Mouse (Mus musculus) limb, embryonic 10.5 days (tissue): ENCODE measurements around the gene Bmp7. TPM values are rescaled to one million over a fixed set of nuclear protein-coding genes. Genes with fewer than 3 reads are reported as not detected.
A peak's percentile ranks its signal among the peaks of the same experiment; 100 is the strongest.

Experiments used
- DNase-seq: peaks from one replicate; pipeline ENCODE4 v3.0.0-alpha.2; 2017; ENCODE audit warnings: low spot score
- H3K27ac ChIP-seq: fragments of 300-500 bp; sonication (generic); 2 replicates; pipeline ENCODE4 v1.5.1; 2016; ENCODE audit warnings: mild to moderate bottlenecking
- H3K27me3 ChIP-seq: fragments of 300-500 bp; sonication (generic); 2 replicates; pipeline ENCODE4 v1.6.1; 2016; ENCODE audit warnings: low read depth, mild to moderate bottlenecking; ENCODE audit not compliant: poor library complexity, severe bottlenecking
- H3K36me3 ChIP-seq: fragments of 300-500 bp; sonication (generic); 2 replicates; pipeline ENCODE4 v1.6.1; 2016; ENCODE audit warnings: mild to moderate bottlenecking, moderate library complexity
- H3K4me1 ChIP-seq: fragments of 300-500 bp; sonication (generic); 2 replicates; pipeline ENCODE4 v1.6.1; 2016
- H3K4me3 ChIP-seq: fragments of 300-500 bp; sonication (generic); 2 replicates; pipeline ENCODE4 v1.5.1; 2016; ENCODE audit warnings: mild to moderate bottlenecking, moderate library complexity
- H3K9me3 ChIP-seq: fragments of 300-500 bp; sonication (generic); replicated peaks from 2 replicates; pipeline ENCODE4 v1.6.1; 2016; ENCODE audit warnings: mild to moderate bottlenecking
- WGBS: fragments of 180-500 bp; shearing (Covaris S2); methylation state at CpG from one replicate; pipeline ENCODE4 v1.1.7; 2016; 5-methylcytosine and 5-hydroxymethylcytosine counted together
- polyA plus RNA-seq: library from polyadenylated mRNA; unstranded; fragments of >200 nt; fragmentation: Nextera tagmentation; extraction: Ambion mirVana; gene quantifications from 2 replicates; pipeline ENCODE4 v1.2.1, GENCODE M21; 2016

Gene Bmp7
- polyA plus RNA-seq, 1 experiment from 2014 or later: 31.3 TPM

DNA sequence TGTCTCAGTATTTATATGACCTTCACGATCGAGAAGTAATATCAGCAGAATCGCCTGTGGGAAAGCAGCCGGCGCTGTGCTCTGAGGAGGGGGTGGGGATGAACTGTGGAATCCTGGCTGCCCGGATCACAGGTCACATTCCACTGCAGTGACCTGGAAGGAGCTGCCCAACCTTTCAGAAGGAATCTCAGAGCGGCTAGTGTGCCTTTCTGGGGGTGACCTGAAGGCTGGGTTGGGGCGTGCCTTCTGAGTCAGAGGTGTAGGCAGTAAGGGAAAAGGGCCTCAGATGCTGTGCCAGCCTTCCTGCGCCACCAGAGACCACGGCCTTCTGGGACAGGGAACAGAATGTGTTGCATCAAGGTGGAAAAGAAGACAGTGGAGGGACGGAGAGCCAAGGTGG lies 25.1 kb upstream of the Bmp7 start:
- no peak for DNase-seq

DNA sequence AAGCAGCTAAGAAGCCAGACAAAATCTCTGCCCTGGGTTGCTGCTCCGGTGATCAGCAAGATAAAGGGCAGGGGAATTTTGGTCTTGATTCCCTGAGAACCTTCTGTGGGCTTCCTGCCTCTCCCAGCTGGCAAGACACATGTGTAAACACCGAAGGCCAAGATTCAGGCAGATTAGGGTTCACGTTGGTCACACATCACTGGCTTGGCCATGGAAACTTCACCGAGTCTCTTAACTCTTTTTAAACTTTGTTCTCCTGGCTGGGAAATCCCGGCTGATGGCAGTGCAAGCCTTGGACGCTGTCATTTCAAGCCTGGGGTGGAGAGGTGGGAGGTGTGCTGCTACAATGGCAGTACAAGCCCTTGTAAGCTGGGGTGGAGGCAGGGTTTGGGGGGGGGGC lies 21.1 kb upstream of the Bmp7 start:
- H3K27ac ChIP-seq: no peak overlapping the region
- no peak overlapping the region for H3K4me3 ChIP-seq
- H3K9me3 ChIP-seq: no peaks in the 10 kb centered on the region; the same call in 1 of the 2 replicates
- WGBS: 79% methylated on average over 6 of the region's 6 CpGs
- peaks cover 6% of the 10 kb centered on the region; the same call in 1 of the 2 replicates for H3K36me3 ChIP-seq
- no peaks in the 10 kb centered on the region for H3K27me3 ChIP-seq
- DNase-seq: no peak
- H3K4me1 ChIP-seq: peaks cover 24% of the 10 kb centered on the region

More for the DNA sequence above, 25.1 kb upstream of the Bmp7 start:
- Histone ChIP-seq H3K27ac (peak overlapping the region; percentile 61; the same call in 1 of the 2 replicates), H3K9me3 (no peaks in the 10 kb centered on the region), H3K36me3 (no peaks in the 10 kb centered on the region), H3K27me3 (no peaks in the 10 kb centered on the region), H3K4me3 (no peak overlapping the region), H3K4me1 (peaks cover 7% of the 10 kb centered on the region)
- 51% methylated on average over 11 of the region's 11 CpGs for WGBS

DNA sequence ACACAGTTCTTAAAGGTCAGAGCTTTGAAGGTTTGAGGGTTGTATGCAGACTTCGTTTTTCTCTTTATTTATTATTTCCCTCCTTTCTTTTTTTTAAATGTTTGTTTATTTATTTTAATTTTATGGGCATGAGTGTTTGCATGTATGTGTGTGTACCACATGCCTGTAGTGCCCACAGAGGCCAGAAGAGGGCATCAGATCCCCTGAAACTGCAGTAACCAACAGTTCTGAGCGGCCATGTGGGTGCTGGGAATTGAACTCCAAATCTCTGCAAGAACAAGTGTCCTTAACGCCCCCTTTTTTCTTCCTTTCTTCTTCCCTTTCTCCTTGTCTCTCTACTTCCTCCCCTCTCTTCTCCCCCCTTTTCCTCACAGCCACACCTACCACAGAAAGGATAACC lies 20.2 kb upstream of the Bmp7 start:
- peaks cover 6% of the 10 kb centered on the region; the same call in 1 of the 2 replicates for H3K36me3 ChIP-seq
- peaks cover 20% of the 10 kb centered on the region for H3K4me1 ChIP-seq
- 88% methylated on average over 3 of the region's 3 CpGs for WGBS
- H3K4me3 ChIP-seq: no peak overlapping the region
- no peak for DNase-seq
- H3K27me3 ChIP-seq: no peaks in the 10 kb centered on the region
- no peak overlapping the region for H3K27ac ChIP-seq
- H3K9me3 ChIP-seq: no peaks in the 10 kb centered on the region; the same call in 1 of the 2 replicates

DNA sequence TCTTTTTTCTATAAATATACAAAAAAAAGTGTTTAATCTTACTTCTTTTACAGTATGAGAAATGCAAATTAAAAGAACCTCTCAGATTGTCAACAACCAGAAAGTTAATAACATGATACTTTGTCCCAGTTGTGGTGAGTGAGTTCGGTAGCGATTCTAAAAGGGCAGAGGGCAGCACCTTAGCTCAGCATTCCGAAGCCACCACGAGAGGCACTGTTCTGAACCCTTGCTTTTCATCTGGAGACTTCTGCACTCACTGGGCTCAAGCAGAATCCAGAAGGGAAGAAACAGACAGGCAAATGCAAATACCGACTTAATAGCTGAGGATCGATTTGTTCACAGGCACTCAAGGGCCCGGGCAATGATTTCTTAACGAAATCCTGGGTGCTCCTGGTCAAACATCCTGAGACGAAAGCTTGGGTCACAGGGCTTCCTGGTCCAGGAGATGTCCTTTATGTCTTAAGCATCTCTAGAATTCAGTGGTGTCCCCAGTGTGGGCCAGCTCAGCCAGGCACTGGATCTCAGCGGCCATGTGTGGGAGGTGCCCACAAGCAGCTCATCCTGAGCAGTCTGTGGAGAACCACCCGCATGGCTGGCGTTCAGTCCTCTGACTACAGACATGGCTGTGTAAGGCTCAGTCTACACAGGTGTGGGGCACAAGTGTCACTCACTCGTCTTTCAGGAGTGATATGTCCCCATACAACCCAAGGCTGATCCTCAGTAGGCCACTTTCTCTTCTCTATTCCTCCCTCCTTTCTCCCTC lies 19.1 kb upstream of the Bmp7 start:
- H3K36me3 ChIP-seq: peaks cover 6% of the 10 kb centered on the region; the same call in 1 of the 2 replicates
- no peak overlapping the region for H3K4me3 ChIP-seq
- peaks cover 21% of the 10 kb centered on the region for H3K4me1 ChIP-seq
- peak overlapping the region; percentile 84 for H3K27ac ChIP-seq
- WGBS: 51% methylated on average over 13 of the region's 13 CpGs
- DNase-seq: no peak
- H3K27me3 ChIP-seq: no peaks in the 10 kb centered on the region
- no peaks in the 10 kb centered on the region; the same call in 1 of the 2 replicates for H3K9me3 ChIP-seq

- Histone ChIP-seq H3K27ac (peak overlapping the region; percentile 84), H3K36me3 (peaks cover 6% of the 10 kb centered on the region; the same call in 1 of the 2 replicates), H3K9me3 (no peaks in the 10 kb centered on the region; the same call in 1 of the 2 replicates), H3K27me3 (no peaks in the 10 kb centered on the region), H3K4me1 (peaks cover 21% of the 10 kb centered on the region), H3K4me3 (no peak overlapping the region)
- no peak for DNase-seq
- 14% methylated on average over 5 of the region's 5 CpGs for WGBS
These were observed 18.5 kb upstream of the Bmp7 start for GRCm38 (mm10) chr2:172958579-172958978.

GRCm38 (mm10) chr2:172951976-172952375 lies 11.9 kb upstream of the Bmp7 start:
- 87% methylated on average over 2 of the region's 2 CpGs for WGBS
- Histone ChIP-seq H3K36me3 (peaks cover under 1% of the 10 kb centered on the region; the same call in 1 of the 2 replicates), H3K27ac (no peak overlapping the region), H3K4me3 (no peak overlapping the region), H3K9me3 (no peaks in the 10 kb centered on the region; the same call in 1 of the 2 replicates), H3K27me3 (peaks cover 4% of the 10 kb centered on the region; the same call in 1 of the 2 replicates), H3K4me1 (peaks cover 27% of the 10 kb centered on the region)
- no peak for DNase-seq

DNA sequence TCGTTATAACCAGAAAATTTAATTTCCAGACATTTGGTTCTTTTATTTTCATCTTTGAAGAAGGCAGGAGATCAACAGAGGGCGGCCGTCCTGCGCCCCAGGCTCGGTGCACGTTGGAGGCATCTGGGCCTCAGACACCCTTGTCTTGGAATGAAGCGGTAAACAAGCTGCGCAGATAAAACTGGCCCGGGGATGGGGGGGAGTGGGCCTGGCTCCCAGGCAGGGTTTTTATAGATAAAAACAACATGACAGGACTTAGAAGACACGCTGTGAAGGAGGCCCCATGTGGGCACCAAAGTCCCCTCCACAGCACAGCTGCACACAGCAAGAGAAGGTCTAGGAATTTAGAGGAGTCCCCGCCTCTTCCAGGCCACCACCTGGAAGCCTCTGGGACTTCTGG lies 10.6 kb upstream of the Bmp7 start:
- Histone ChIP-seq H3K4me3 (no peak overlapping the region), H3K27me3 (peaks cover 4% of the 10 kb centered on the region; the same call in 1 of the 2 replicates), H3K4me1 (peaks cover 27% of the 10 kb centered on the region), H3K27ac (peak overlapping the region; percentile 5), H3K36me3 (no peaks in the 10 kb centered on the region), H3K9me3 (no peaks in the 10 kb centered on the region)
- WGBS: 56% methylated on average over 11 of the region's 11 CpGs
- no peak for DNase-seq

DNA sequence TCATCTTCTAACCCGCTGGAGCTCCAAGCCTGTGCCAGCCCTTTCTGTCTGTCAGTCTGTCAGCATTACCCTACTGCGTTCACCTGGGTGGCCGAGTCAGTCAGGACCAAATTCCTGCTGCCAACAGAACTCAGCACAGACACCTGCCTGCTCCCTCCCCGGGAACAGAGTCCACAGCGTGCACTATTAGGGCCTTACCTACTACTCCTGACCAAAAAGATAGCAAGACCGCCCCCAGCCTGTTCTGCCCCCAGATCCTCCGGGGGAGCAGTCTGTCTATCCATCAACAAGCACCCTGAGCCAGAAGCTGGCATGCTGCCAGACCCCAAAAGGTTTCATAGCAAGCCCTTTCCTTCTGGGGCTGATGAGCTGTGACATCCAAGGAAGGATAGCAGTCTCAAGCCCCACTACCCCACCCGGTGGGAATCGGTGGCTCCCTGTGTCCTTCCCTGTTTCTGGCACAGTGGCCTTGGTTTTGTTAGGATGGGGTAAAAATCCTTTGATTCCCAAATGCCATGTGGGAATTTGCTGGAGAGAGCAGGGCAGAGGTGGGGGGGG lies 10.1 kb upstream of the Bmp7 start:
- H3K27me3 ChIP-seq: peaks cover 4% of the 10 kb centered on the region; the same call in 1 of the 2 replicates
- 80% methylated on average over 9 of the region's 9 CpGs for WGBS
- no peak overlapping the region for H3K4me3 ChIP-seq
- H3K27ac ChIP-seq: peak overlapping the region; percentile 5
- H3K36me3 ChIP-seq: no peaks in the 10 kb centered on the region
- peaks cover 27% of the 10 kb centered on the region for H3K4me1 ChIP-seq
- DNase-seq: no peak
- no peaks in the 10 kb centered on the region for H3K9me3 ChIP-seq

- no peak overlapping the region for H3K4me3 ChIP-seq
- H3K27ac ChIP-seq: no peak overlapping the region
- DNase-seq: no peak
- 45% methylated on average over 5 of the region's 5 CpGs for WGBS
- H3K27me3 ChIP-seq: peaks cover 4% of the 10 kb centered on the region; the same call in 1 of the 2 replicates
- H3K4me1 ChIP-seq: peaks cover 28% of the 10 kb centered on the region
- H3K9me3 ChIP-seq: no peaks in the 10 kb centered on the region
- no peaks in the 10 kb centered on the region for H3K36me3 ChIP-seq
These were observed 8.9 kb upstream of the Bmp7 start for GRCm38 (mm10) chr2:172949051-172949450.

GRCm38 (mm10) chr2:172940799-172941163 lies 660 bp upstream of the Bmp7 start:
- DNase-seq: no peak
- peak overlapping the region; percentile 72 for H3K4me3 ChIP-seq
- H3K27ac ChIP-seq: peak overlapping the region; percentile 91
- H3K4me1 ChIP-seq: peaks cover 78% of the 10 kb centered on the region
- H3K9me3 ChIP-seq: no peaks in the 10 kb centered on the region
- H3K27me3 ChIP-seq: peaks cover 57% of the 10 kb centered on the region
- WGBS: under 1% methylated on average over 13 of the region's 13 CpGs
- no peaks in the 10 kb centered on the region for H3K36me3 ChIP-seq

- DNase-seq: peak; percentile 76
- Histone ChIP-seq H3K4me3 (peak overlapping the region; percentile 72), H3K9me3 (no peaks in the 10 kb centered on the region), H3K36me3 (no peaks in the 10 kb centered on the region), H3K27ac (peak overlapping the region; percentile 91), H3K4me1 (peaks cover 90% of the 10 kb centered on the region), H3K27me3 (peaks cover 64% of the 10 kb centered on the region)
- under 1% methylated on average over 26 of the region's 26 CpGs for WGBS
These were observed 500 bp downstream of the Bmp7 start for GRCm38 (mm10) chr2:172939639-172940002.

DNA sequence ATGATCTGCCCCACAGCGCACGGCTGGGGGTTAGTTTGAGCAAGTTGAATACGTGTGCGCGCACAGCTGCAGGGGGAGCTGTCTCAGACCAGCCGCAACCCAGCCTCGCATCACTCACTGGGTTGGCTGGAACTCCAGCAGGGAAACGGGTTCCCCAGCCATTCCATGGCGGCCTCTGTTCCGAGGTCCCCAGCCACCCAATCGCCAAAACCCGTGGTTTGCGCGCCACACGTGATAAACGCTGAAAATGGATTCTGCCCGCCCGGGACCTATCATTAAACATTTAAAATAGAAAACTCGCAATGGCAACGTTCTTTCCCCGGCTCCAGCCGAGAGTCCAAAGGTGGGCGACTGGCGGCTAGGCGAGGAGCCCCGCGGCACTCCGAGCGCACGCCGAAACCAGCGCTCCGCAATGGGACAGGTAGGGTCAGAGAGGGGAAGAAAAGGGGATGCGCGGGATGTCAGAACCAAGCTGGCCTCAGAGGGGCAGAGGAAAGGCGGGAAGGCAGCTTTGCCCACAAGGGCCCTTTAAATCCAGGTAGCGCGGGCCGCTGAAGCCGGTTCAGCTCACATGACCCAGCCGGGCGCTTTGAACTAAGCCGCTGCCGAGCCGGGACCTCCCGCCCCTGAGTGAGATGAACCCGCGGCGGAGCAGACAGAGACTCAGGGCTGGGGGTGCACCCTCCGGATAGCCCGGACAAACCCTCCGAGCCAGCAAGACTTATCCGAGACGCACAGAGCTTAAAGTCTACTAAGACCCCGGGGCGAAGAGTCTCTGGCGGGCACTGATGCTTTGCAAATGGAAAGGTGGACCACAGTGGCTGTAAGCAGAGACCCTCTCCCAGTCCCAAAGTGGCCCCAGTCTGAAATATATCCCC lies 1.1 kb downstream of the Bmp7 start:
- no peaks in the 10 kb centered on the region for H3K36me3 ChIP-seq
- WGBS: under 1% methylated on average over 57 of the region's 57 CpGs
- H3K4me3 ChIP-seq: peak overlapping the region; percentile 72
- H3K27me3 ChIP-seq: peaks cover 64% of the 10 kb centered on the region
- H3K4me1 ChIP-seq: peaks cover 91% of the 10 kb centered on the region
- H3K9me3 ChIP-seq: no peaks in the 10 kb centered on the region
- peak; percentile 85 for DNase-seq
- peak overlapping the region; percentile 91 for H3K27ac ChIP-seq
